8 mouse cellular contexts compared by ENCODE assay signal in genomic region chr19:47178001-47178400, GRCm38 (mm10). TPM values are rescaled to one million over a fixed set of nuclear protein-coding genes. Genes with fewer than 3 reads are reported as not detected.
DNase-seq lines count a peak whose midpoint lies in the region; ATAC-seq and TF ChIP-seq lines count a peak whose summit lies in the region.

No protein-coding gene starts in this region.

- TF ChIP-seq CTCF in kidney, adult 2 months (conservative IDR thresholded peaks at IDR 0.05; ENCODE audit: insufficient read depth, insufficient read length, low read depth, low read length): peak; percentile 44

- no peaks in the 10 kb centered on the region for H3K36me3 ChIP-seq in kidney, adult 2 months (ENCODE audit: control insufficient read depth, insufficient read depth, low read length)
- no peaks in the 10 kb centered on the region for H3K36me3 ChIP-seq in embryonic facial prominence, embryonic 13.5 days
- no peaks in the 10 kb centered on the region for H3K36me3 ChIP-seq in hindbrain, embryonic 14.5 days (replicated peaks; ENCODE audit: control insufficient read depth, insufficient read depth)
- H3K36me3 ChIP-seq in lung, embryonic 16.5 days (ENCODE audit: control insufficient read depth, insufficient read depth, low read length): no peaks in the 10 kb centered on the region
- H3K36me3 ChIP-seq in stomach, embryonic 14.5 days (ENCODE audit: control insufficient read depth, insufficient read depth, low read length): no peaks in the 10 kb centered on the region

- no peaks in the 10 kb centered on the region for H3K27me3 ChIP-seq in kidney, adult 2 months (replicated peaks; ENCODE audit: control insufficient read depth, insufficient read depth, low read length)
- peaks cover 33% of the 10 kb centered on the region for H3K27me3 ChIP-seq in embryonic facial prominence, embryonic 13.5 days
- H3K27me3 ChIP-seq in hindbrain, embryonic 14.5 days (ENCODE audit: control insufficient read depth, insufficient read depth, low read length): peaks cover 11% of the 10 kb centered on the region
- peaks cover 32% of the 10 kb centered on the region for H3K27me3 ChIP-seq in lung, embryonic 16.5 days (ENCODE audit: control insufficient read depth, insufficient read depth, low read depth, low read length)
- H3K27me3 ChIP-seq in stomach, embryonic 14.5 days (ENCODE audit: control insufficient read depth, insufficient read depth, low read length): no peaks in the 10 kb centered on the region

- WGBS in kidney, adult 2 months: 40% methylated on average over 10 of the region's 10 CpGs
- 19% methylated on average over 10 of the region's 10 CpGs for WGBS in embryonic facial prominence, embryonic 13.5 days
- WGBS in hindbrain, embryonic 14.5 days: 28% methylated on average over 10 of the region's 10 CpGs
- WGBS in lung, embryonic 16.5 days: 11% methylated on average over 10 of the region's 10 CpGs
- WGBS in stomach, embryonic 14.5 days: 27% methylated on average over 10 of the region's 10 CpGs

- no peak overlapping the region for H3K4me3 ChIP-seq in kidney, adult 2 months (ENCODE audit: insufficient read depth, low read depth, low read length)
- H3K4me3 ChIP-seq in embryonic facial prominence, embryonic 13.5 days: peak overlapping the region; percentile 70
- H3K4me3 ChIP-seq in hindbrain, embryonic 14.5 days (replicated peaks; ENCODE audit: low read length): peak overlapping the region; percentile 83
- H3K4me3 ChIP-seq in lung, embryonic 16.5 days (ENCODE audit: low read length): peak overlapping the region; percentile 71
- H3K4me3 ChIP-seq in stomach, embryonic 14.5 days (ENCODE audit: low read depth, low read length): peak overlapping the region; percentile 61; the same call in 1 of the 2 replicates

- TF ChIP-seq POLR2A in kidney, adult 2 months (IDR thresholded peaks at IDR 0.05; ENCODE audit: low read depth, low read length): no peak

- DNase-seq in kidney, adult 2 months: peak; percentile 14
- no peak for DNase-seq in kidney, adult 9 months
- DNase-seq in WW6 (ENCODE audit: low read depth, low spot score): peak; percentile 55
- DNase-seq in hindbrain, embryonic 14.5 days (ENCODE audit: low spot score): peak; percentile 35
- no peak for DNase-seq in urinary bladder, postnatal 10 days (ENCODE audit: low spot score)

- no peaks in the 10 kb centered on the region for H3K4me1 ChIP-seq in kidney, adult 2 months (ENCODE audit: control insufficient read depth, insufficient read depth, low read length)
- H3K4me1 ChIP-seq in embryonic facial prominence, embryonic 13.5 days: peaks cover 11% of the 10 kb centered on the region
- peaks cover 15% of the 10 kb centered on the region for H3K4me1 ChIP-seq in hindbrain, embryonic 14.5 days (replicated peaks; ENCODE audit: control insufficient read depth, insufficient read depth, low read length)
- peaks cover 7% of the 10 kb centered on the region; the same call in 1 of the 2 replicates for H3K4me1 ChIP-seq in lung, embryonic 16.5 days (replicated peaks; ENCODE audit: control insufficient read depth, insufficient read depth, low read length)
- no peaks in the 10 kb centered on the region for H3K4me1 ChIP-seq in stomach, embryonic 14.5 days (ENCODE audit: control insufficient read depth, insufficient read depth, low read length)

- H3K27ac ChIP-seq in kidney, adult 2 months (ENCODE audit: insufficient read depth, low read depth, low read length): no peak overlapping the region
- no peak overlapping the region for H3K27ac ChIP-seq in embryonic facial prominence, embryonic 13.5 days
- H3K27ac ChIP-seq in hindbrain, embryonic 14.5 days: peak overlapping the region; percentile 74; the same call in 1 of the 2 replicates
- H3K27ac ChIP-seq in lung, embryonic 16.5 days (ENCODE audit: low read length): no peak overlapping the region
- no peak overlapping the region for H3K27ac ChIP-seq in stomach, embryonic 14.5 days (ENCODE audit: low read length)

- peak overlapping the region; percentile 99 for H3K4me2 ChIP-seq in embryonic facial prominence, embryonic 13.5 days
- peak overlapping the region; percentile 69 for H3K4me2 ChIP-seq in hindbrain, embryonic 14.5 days (replicated peaks)
- peak overlapping the region; percentile 99 for H3K4me2 ChIP-seq in lung, embryonic 16.5 days (ENCODE audit: low read depth, low read length)
- H3K4me2 ChIP-seq in stomach, embryonic 14.5 days (replicated peaks; ENCODE audit: low read depth, low read length): peak overlapping the region; percentile 98

- no peak overlapping the region for H3K9ac ChIP-seq in embryonic facial prominence, embryonic 13.5 days
- no peak overlapping the region for H3K9ac ChIP-seq in hindbrain, embryonic 14.5 days
- no peak overlapping the region for H3K9ac ChIP-seq in lung, embryonic 16.5 days (ENCODE audit: low read length)
- H3K9ac ChIP-seq in stomach, embryonic 14.5 days (replicated peaks; ENCODE audit: low read depth, low read length): no peak overlapping the region

- H3K9me3 ChIP-seq in embryonic facial prominence, embryonic 13.5 days: peaks cover 6% of the 10 kb centered on the region; the same call in 1 of the 2 replicates
- H3K9me3 ChIP-seq in hindbrain, embryonic 14.5 days (ENCODE audit: control insufficient read depth, low read length): peaks cover 8% of the 10 kb centered on the region; the same call in 1 of the 2 replicates
- 0 out of 2 replicates have a peak, but pooled peaks cover 6% of the 10 kb centered on the region for H3K9me3 ChIP-seq in lung, embryonic 16.5 days (ENCODE audit: control insufficient read depth, low read length)
- 0 out of 2 replicates have a peak, but pooled peaks cover 2% of the 10 kb centered on the region for H3K9me3 ChIP-seq in stomach, embryonic 14.5 days (ENCODE audit: control insufficient read depth, low read depth, low read length)

- ATAC-seq in embryonic facial prominence, embryonic 13.5 days (ENCODE audit: insufficient number of reproducible peaks, insufficient read depth, low FRiP score, low TSS enrichment, low read depth): peak; percentile 24; the same call in 1 of the 2 replicates
- ATAC-seq in hindbrain, embryonic 14.5 days (ENCODE audit: low FRiP score): no peak
- ATAC-seq in lung, embryonic 16.5 days (ENCODE audit: low read depth): peak; percentile 50
- ATAC-seq in stomach, embryonic 14.5 days (ENCODE audit: insufficient number of reproducible peaks, insufficient read depth, low FRiP score, low read depth): 0 out of 2 replicates have a peak, but pooled peaks have one; percentile 7

RNA-seq across cellular contexts. Expression of gene Neurl1a, which starts 0.6 kb away (rescaled TPM):
- 1.3 and 2.3 TPM in 2 replicates for polyA plus RNA-seq in kidney, adult 2 months (2012; rRNA removed)
- polyA plus RNA-seq in embryonic facial prominence, embryonic 13.5 days (2015; fragmentation: Nextera tagmentation; extraction: Ambion mirVana): 6.2 and 7.3 TPM in 2 replicates
- 15.1 and 16.2 TPM in 2 replicates for polyA plus RNA-seq in hindbrain, embryonic 14.5 days (2014; fragmentation: Nextera tagmentation; extraction: Ambion mirVana)
- polyA plus RNA-seq in lung, embryonic 16.5 days (2015; fragmentation: Nextera tagmentation; extraction: Ambion mirVana): 4.0 and 4.3 TPM in 2 replicates
- polyA plus RNA-seq in stomach, embryonic 14.5 days (2014; fragmentation: Nextera tagmentation; extraction: Ambion mirVana): 9.5 and 10.2 TPM in 2 replicates

RNA-seq across cellular contexts. Expression of gene Calhm3, which starts 20.4 kb away (rescaled TPM):
- not detected in 2 replicates for polyA plus RNA-seq in kidney, adult 2 months (2012; rRNA removed)
- polyA plus RNA-seq in embryonic facial prominence, embryonic 13.5 days (2015; fragmentation: Nextera tagmentation; extraction: Ambion mirVana): not detected in 2 replicates
- not detected in 2 replicates for polyA plus RNA-seq in hindbrain, embryonic 14.5 days (2014; fragmentation: Nextera tagmentation; extraction: Ambion mirVana)
- not detected in 2 replicates for polyA plus RNA-seq in lung, embryonic 16.5 days (2015; fragmentation: Nextera tagmentation; extraction: Ambion mirVana)
- polyA plus RNA-seq in stomach, embryonic 14.5 days (2014; fragmentation: Nextera tagmentation; extraction: Ambion mirVana): not detected in 2 replicates

RNA-seq across cellular contexts. Expression of gene Calhm1, which starts 33.9 kb away (rescaled TPM):
- polyA plus RNA-seq in kidney, adult 2 months (2012; rRNA removed): not detected in 2 replicates
- not detected in 2 replicates for polyA plus RNA-seq in embryonic facial prominence, embryonic 13.5 days (2015; fragmentation: Nextera tagmentation; extraction: Ambion mirVana)
- polyA plus RNA-seq in hindbrain, embryonic 14.5 days (2014; fragmentation: Nextera tagmentation; extraction: Ambion mirVana): not detected in 2 replicates
- not detected in 2 replicates for polyA plus RNA-seq in lung, embryonic 16.5 days (2015; fragmentation: Nextera tagmentation; extraction: Ambion mirVana)
- not detected in 2 replicates for polyA plus RNA-seq in stomach, embryonic 14.5 days (2014; fragmentation: Nextera tagmentation; extraction: Ambion mirVana)

RNA-seq across cellular contexts. Expression of gene Calhm2, which starts 39.9 kb away (rescaled TPM):
- polyA plus RNA-seq in kidney, adult 2 months (2012; rRNA removed): 5.4 and 5.7 TPM in 2 replicates
- 11.1 and 11.8 TPM in 2 replicates for polyA plus RNA-seq in embryonic facial prominence, embryonic 13.5 days (2015; fragmentation: Nextera tagmentation; extraction: Ambion mirVana)
- polyA plus RNA-seq in hindbrain, embryonic 14.5 days (2014; fragmentation: Nextera tagmentation; extraction: Ambion mirVana): 0.30 and 0.44 TPM in 2 replicates
- polyA plus RNA-seq in lung, embryonic 16.5 days (2015; fragmentation: Nextera tagmentation; extraction: Ambion mirVana): 7.8 and 8.3 TPM in 2 replicates
- 2.3 and 2.5 TPM in 2 replicates for polyA plus RNA-seq in stomach, embryonic 14.5 days (2014; fragmentation: Nextera tagmentation; extraction: Ambion mirVana)

Comparison
In these comparisons a context has a peak if more than half of its experiments do, and no peak if none do; other contexts are left out.
1. DNase-seq: peak in kidney, adult 2 months (single experiment), WW6 (single experiment) and hindbrain, embryonic 14.5 days (single experiment); none in kidney, adult 9 months (single experiment) and urinary bladder, postnatal 10 days (single experiment).
2. Peak in every context shown above with its lines, with median percentiles within 50 percentile points of each other: H3K4me2 ChIP-seq.